Mouse (Mus musculus): ENCODE results near the gene Ntrk1. TPM values are rescaled to one million over a fixed set of nuclear protein-coding genes. Genes with fewer than 3 reads are reported as not detected.

Ntrk1 gene
- polyA plus RNA-seq, 1 experiment from 2014 or later, result 3.9 TPM

GRCm38 (mm10) chr3:87812413-87812812, 17.5 kb upstream of the Ntrk1 start:
- Histone ChIP-seq H3K9me3 (no peaks in the 10 kb centered on the region), H3K27ac (replicated peaks) (no peak overlapping the region), H3K27me3 (peaks cover 96% of the 10 kb centered on the region), H3K36me3 (no peaks in the 10 kb centered on the region), H3K9ac (replicated peaks) (no peak overlapping the region), H3K4me1 (peaks cover 10% of the 10 kb centered on the region), H3K4me3 (no peak overlapping the region), H3K4me2 (replicated peaks) (no peak overlapping the region)
- WGBS, result 76% methylated on average over 4 of the region's 4 CpGs
- no peak for ATAC-seq (ENCODE audit: low FRiP score, low read depth)

GRCm38 (mm10) chr3:87811297-87811696, 16.3 kb upstream of the Ntrk1 start:
- WGBS, result 86% methylated on average over 8 of the region's 8 CpGs
- no peak overlapping the region for H3K27ac ChIP-seq (replicated peaks)
- H3K4me1 ChIP-seq, result peaks cover 10% of the 10 kb centered on the region
- no peak overlapping the region for H3K4me3 ChIP-seq
- H3K27me3 ChIP-seq, result peaks cover 99% of the 10 kb centered on the region
- ATAC-seq (ENCODE audit: low FRiP score, low read depth), result no peak
- no peak overlapping the region for H3K9ac ChIP-seq (replicated peaks)
- H3K4me2 ChIP-seq (replicated peaks), result no peak overlapping the region
- no peaks in the 10 kb centered on the region for H3K36me3 ChIP-seq
- no peaks in the 10 kb centered on the region for H3K9me3 ChIP-seq

GRCm38 (mm10) chr3:87809322-87809962, 14.5 kb upstream of the Ntrk1 start:
- 6% methylated on average over 28 of the region's 28 CpGs for WGBS
- Histone ChIP-seq H3K27me3 (peaks cover 99% of the 10 kb centered on the region), H3K4me3 (peak overlapping the region; percentile 12)

GRCm38 (mm10) chr3:87804038-87804677, 9.2 kb upstream of the Ntrk1 start:
- H3K27me3 ChIP-seq, result peaks cover 100% of the 10 kb centered on the region
- WGBS, result 4% methylated on average over 26 of the region's 26 CpGs

More at GRCm38 (mm10) chr3:87809322-87809962, 14.5 kb upstream of the Ntrk1 start:
- Histone ChIP-seq H3K4me1 (peaks cover 10% of the 10 kb centered on the region), H3K27ac (replicated peaks) (no peak overlapping the region), H3K4me2 (replicated peaks) (peak overlapping the region; percentile 34), H3K36me3 (no peaks in the 10 kb centered on the region), H3K9me3 (no peaks in the 10 kb centered on the region), H3K9ac (replicated peaks) (no peak overlapping the region)
- ATAC-seq (ENCODE audit: low FRiP score, low read depth), result 0 out of 2 replicates have a peak, but pooled peaks have one; percentile 27

GRCm38 (mm10) chr3:87801681-87802080, 6.7 kb upstream of the Ntrk1 start:
- WGBS, result 68% methylated on average over 5 of the region's 5 CpGs
- no peaks in the 10 kb centered on the region for H3K36me3 ChIP-seq
- H3K4me2 ChIP-seq (replicated peaks), result no peak overlapping the region
- H3K4me3 ChIP-seq, result no peak overlapping the region
- no peak overlapping the region for H3K27ac ChIP-seq (replicated peaks)
- no peak overlapping the region for H3K9ac ChIP-seq (replicated peaks)
- H3K9me3 ChIP-seq, result no peaks in the 10 kb centered on the region
- H3K27me3 ChIP-seq, result peaks cover 100% of the 10 kb centered on the region
- H3K4me1 ChIP-seq, result peaks cover 24% of the 10 kb centered on the region
- no peak for ATAC-seq (ENCODE audit: low FRiP score, low read depth)

More at GRCm38 (mm10) chr3:87804038-87804677, 9.2 kb upstream of the Ntrk1 start:
- Histone ChIP-seq H3K9ac (replicated peaks) (no peak overlapping the region), H3K36me3 (no peaks in the 10 kb centered on the region), H3K27ac (replicated peaks) (no peak overlapping the region), H3K4me3 (0 out of 2 replicates have a peak overlapping the region, but pooled peaks have one; percentile 17), H3K4me2 (replicated peaks) (peak overlapping the region; percentile 38), H3K9me3 (no peaks in the 10 kb centered on the region), H3K4me1 (0 out of 2 replicates have a peak, but pooled peaks cover 8% of the 10 kb centered on the region)
- no peak for ATAC-seq (ENCODE audit: low FRiP score, low read depth)

- 1% methylated on average over 29 of the region's 29 CpGs for whole genome bisulfite sequencing
- no peaks in the 10 kb centered on the region for H3K36me3 ChIP-seq
- peak within 1 kb of the TSS; percentile 33 for H3K4me3 ChIP-seq
- peak within 1 kb of the TSS; percentile 54 for H3K4me2 ChIP-seq (replicated peaks)
- H3K9ac ChIP-seq (replicated peaks), result peak within 1 kb of the TSS; percentile 43; the same call in 1 of the 2 replicates
- peaks cover 100% of the 10 kb centered on the region for H3K27me3 ChIP-seq
- peaks cover 35% of the 10 kb centered on the region for H3K4me1 ChIP-seq
- H3K9me3 ChIP-seq, result no peaks in the 10 kb centered on the region
- H3K27ac ChIP-seq (replicated peaks), result no peak within 1 kb of the TSS
- ATAC-seq (ENCODE audit: low FRiP score, low read depth), result no peak
Measured at GRCm38 (mm10) chr3:87796736-87797334, 1.9 kb upstream of the Ntrk1 start, which contains the start of gene Insrr. Insrr (plus strand) TSS chr3:87796951.

GRCm38 (mm10) chr3:87795336-87796277, 645 bp upstream of the Ntrk1 start:
- Histone ChIP-seq H3K4me1 (peaks cover 35% of the 10 kb centered on the region), H3K9ac (replicated peaks) (peak overlapping the region; percentile 46; the same call in 1 of the 2 replicates), H3K4me3 (peak overlapping the region; percentile 37), H3K9me3 (no peaks in the 10 kb centered on the region), H3K27me3 (peaks cover 100% of the 10 kb centered on the region), H3K36me3 (no peaks in the 10 kb centered on the region), H3K4me2 (replicated peaks) (peak overlapping the region; percentile 49), H3K27ac (replicated peaks) (no peak overlapping the region)
- no peak; the same call in 1 of the 2 replicates for ATAC-seq (ENCODE audit: low FRiP score, low read depth)
- 14% methylated on average over 33 of the region's 33 CpGs for WGBS

- Histone ChIP-seq H3K9me3 (no peaks in the 10 kb centered on the region), H3K27me3 (peaks cover 62% of the 10 kb centered on the region), H3K27ac (replicated peaks) (no peak overlapping the region), H3K4me2 (replicated peaks) (no peak overlapping the region), H3K4me1 (peaks cover 14% of the 10 kb centered on the region), H3K36me3 (no peaks in the 10 kb centered on the region), H3K9ac (replicated peaks) (no peak overlapping the region), H3K4me3 (no peak overlapping the region)
- ATAC-seq (ENCODE audit: low FRiP score, low read depth), result no peak
- WGBS, result 20% methylated on average over 5 of the region's 5 CpGs
Measured at GRCm38 (mm10) chr3:87789768-87790167, 5.2 kb downstream of the Ntrk1 start.

GRCm38 (mm10) chr3:87789248-87789647, 5.7 kb downstream of the Ntrk1 start:
- 43% methylated on average over 1 of the region's 1 CpGs for WGBS
- H3K4me1 ChIP-seq, result peaks cover 11% of the 10 kb centered on the region
- H3K4me2 ChIP-seq (replicated peaks), result no peak overlapping the region
- no peak overlapping the region for H3K4me3 ChIP-seq
- no peaks in the 10 kb centered on the region for H3K9me3 ChIP-seq
- ATAC-seq (ENCODE audit: low FRiP score, low read depth), result no peak
- H3K27ac ChIP-seq (replicated peaks), result no peak overlapping the region
- H3K27me3 ChIP-seq, result peaks cover 57% of the 10 kb centered on the region
- no peaks in the 10 kb centered on the region for H3K36me3 ChIP-seq
- no peak overlapping the region for H3K9ac ChIP-seq (replicated peaks)

- WGBS, result 65% methylated on average over 6 of the region's 6 CpGs
- Histone ChIP-seq H3K4me3 (no peak overlapping the region), H3K27ac (replicated peaks) (no peak overlapping the region), H3K9me3 (no peaks in the 10 kb centered on the region), H3K4me1 (peaks cover 11% of the 10 kb centered on the region), H3K27me3 (peaks cover 22% of the 10 kb centered on the region), H3K36me3 (no peaks in the 10 kb centered on the region), H3K9ac (replicated peaks) (no peak overlapping the region), H3K4me2 (replicated peaks) (no peak overlapping the region)
- no peak for ATAC-seq (ENCODE audit: low FRiP score, low read depth)
Measured at GRCm38 (mm10) chr3:87785626-87786214, 9.2 kb downstream of the Ntrk1 start.

GRCm38 (mm10) chr3:87785156-87785555, 9.8 kb downstream of the Ntrk1 start:
- H3K9ac ChIP-seq (replicated peaks), result no peak overlapping the region
- H3K4me3 ChIP-seq, result no peak overlapping the region
- H3K27me3 ChIP-seq, result peaks cover 17% of the 10 kb centered on the region; the same call in 1 of the 2 replicates
- no peak for ATAC-seq (ENCODE audit: low FRiP score, low read depth)
- H3K9me3 ChIP-seq, result no peaks in the 10 kb centered on the region
- H3K4me1 ChIP-seq, result peaks cover 10% of the 10 kb centered on the region
- no peak overlapping the region for H3K4me2 ChIP-seq (replicated peaks)
- 83% methylated on average over 5 of the region's 5 CpGs for WGBS
- no peaks in the 10 kb centered on the region for H3K36me3 ChIP-seq
- no peak overlapping the region for H3K27ac ChIP-seq (replicated peaks)
